Mouse (Mus musculus): ENCODE measurements at regions not wholly inside any gene's neighbourhood (a gene's known extent, or its start where the extent isn't known, plus 50 kb on each side); places are given as distances from the start of the nearest gene placed in this dataset.
A peak's percentile ranks its signal among the peaks of the same experiment; 100 is the strongest.
"Not testable (repeated sequence)": the region's sequence is repeated elsewhere in the genome, so short reads cannot be mapped to it uniquely, and the experiment has no call there.

GRCm38 (mm10) chr16:25478300-25478699 is 191.7 kb downstream of the Tprg start:
- DNase-seq (ENCODE audit: low spot score in 2 of 2), result no peak

- DNase-seq (ENCODE audit: low spot score in 2 of 2), result peak; percentile 7
Measured at GRCm38 (mm10) chr16:25483831-25484254, 197.2 kb downstream of the Tprg start.

- DNase-seq (ENCODE audit: low spot score in 2 of 2), result no peak
Measured at GRCm38 (mm10) chr16:25485007-25485406, 198.4 kb downstream of the Tprg start.

GRCm38 (mm10) chr16:25486477-25487094 is 197.0 kb upstream of the Trp63 start:
- no peak for DNase-seq (ENCODE audit: low spot score in 2 of 2)

- DNase-seq (ENCODE audit: low spot score in 2 of 2), result no peak
Measured at GRCm38 (mm10) chr16:25490847-25491246, 192.7 kb upstream of the Trp63 start.

- DNase-seq (ENCODE audit: low spot score in 2 of 2), result no peak
Measured at GRCm38 (mm10) chr16:25494153-25494552, 189.4 kb upstream of the Trp63 start.

GRCm38 (mm10) chr16:25495586-25496196 is 187.9 kb upstream of the Trp63 start:
- DNase-seq (ENCODE audit: low spot score in 2 of 2), result no peak

GRCm38 (mm10) chr16:25504829-25505228 is 178.7 kb upstream of the Trp63 start:
- DNase-seq (ENCODE audit: low spot score in 2 of 2), result no peak

- DNase-seq (ENCODE audit: low spot score in 2 of 2), result no peak
Measured at GRCm38 (mm10) chr16:25517114-25517868, 166.3 kb upstream of the Trp63 start.

GRCm38 (mm10) chr16:25523141-25523540 is 160.4 kb upstream of the Trp63 start:
- DNase-seq (ENCODE audit: low spot score in 2 of 2), result not testable (repeated sequence)

- DNase-seq (ENCODE audit: low spot score in 2 of 2), result no peak
Measured at GRCm38 (mm10) chr16:25523621-25524020, 159.9 kb upstream of the Trp63 start.

- no peak for DNase-seq (ENCODE audit: low spot score in 2 of 2)
Measured at GRCm38 (mm10) chr16:25527850-25528249, 155.7 kb upstream of the Trp63 start.

GRCm38 (mm10) chr16:25528313-25528712 is 155.2 kb upstream of the Trp63 start:
- no peak for DNase-seq (ENCODE audit: low spot score in 2 of 2)

- DNase-seq (ENCODE audit: low spot score in 2 of 2), result peak; percentile 12 to 18
Measured at GRCm38 (mm10) chr16:25529681-25530080, 153.9 kb upstream of the Trp63 start.

GRCm38 (mm10) chr16:25531761-25532336 is 151.7 kb upstream of the Trp63 start:
- DNase-seq (ENCODE audit: low spot score in 2 of 2), result no peak

- DNase-seq (ENCODE audit: low spot score in 2 of 2), result no peak
Measured at GRCm38 (mm10) chr16:25532519-25533205, 150.9 kb upstream of the Trp63 start.

GRCm38 (mm10) chr16:25533206-25533580 is 150.4 kb upstream of the Trp63 start:
- DNase-seq (ENCODE audit: low spot score in 2 of 2), result peak in 1 of 2 experiments; percentile 11

- DNase-seq (ENCODE audit: low spot score in 2 of 2), result no peak
Measured at GRCm38 (mm10) chr16:25536550-25536949, 147.0 kb upstream of the Trp63 start.

- DNase-seq (ENCODE audit: low spot score in 2 of 2), result no peak
Measured at GRCm38 (mm10) chr16:25549542-25550110, 133.9 kb upstream of the Trp63 start.

GRCm38 (mm10) chr16:25557181-25557580 is 126.4 kb upstream of the Trp63 start:
- no peak for DNase-seq (ENCODE audit: low spot score in 2 of 2)

- no peak for DNase-seq (ENCODE audit: low spot score in 2 of 2)
Measured at GRCm38 (mm10) chr16:25580216-25580615, 103.3 kb upstream of the Trp63 start.
